Mouse (Mus musculus) pancreas, adult 10 weeks (tissue): ENCODE measurements around the gene Atp8a1. TPM values are rescaled to one million over a fixed set of nuclear protein-coding genes. Genes with fewer than 3 reads are reported as not detected.

ENCODE experiments used
- polyA plus RNA-seq: library from polyadenylated mRNA; stranded (reverse); fragments of 350-450 nt; fragmentation: Illumina TruSeq; extraction: RNeasy Lipid Tissue Mini Kit (QIAGEN cat#74804); gene quantifications from one replicate; pipeline ENCODE4 v1.2.3, GENCODE M21; 2015; ENCODE audit warnings: low read depth, low replicate concordance; ENCODE audit not compliant: insufficient read depth

The Atp8a1 gene
- polyA plus RNA-seq = 2.6 TPM

GRCm38 (mm10) chr5:67847253-67848165 is at the start of gene Atp8a1:
Gene Atp8a1 (minus strand): TSS chr5:67847434.

GRCm38 (mm10) chr5:67607804-67608673 is 239.2 kb downstream of the Atp8a1 start, which contains the start of gene Shisa3:
Gene Shisa3 (plus strand): TSS chr5:67607882.

Other genes starting within 250 kb of the Atp8a1 start
- gene Shisa3, start 239.6 kb downstream of the Atp8a1 start, polyA plus RNA-seq = not detected
- not detected for gene Gm5108, start 94.2 kb upstream of the Atp8a1 start, polyA plus RNA-seq
- not detected for gene Gm21905, start 99.0 kb upstream of the Atp8a1 start, polyA plus RNA-seq
- gene Grxcr1, start 184.4 kb upstream of the Atp8a1 start, polyA plus RNA-seq = not detected